Mouse (Mus musculus) neural tube, embryonic 10.5 days (tissue): ENCODE data around the gene Mgll.

Experiments
- DNase-seq: peaks from one replicate; pipeline ENCODE4 v3.0.0-alpha.2; 2017; ENCODE audit warnings: low spot score; ENCODE audit errors: extremely low spot score

Mgll gene

DNA sequence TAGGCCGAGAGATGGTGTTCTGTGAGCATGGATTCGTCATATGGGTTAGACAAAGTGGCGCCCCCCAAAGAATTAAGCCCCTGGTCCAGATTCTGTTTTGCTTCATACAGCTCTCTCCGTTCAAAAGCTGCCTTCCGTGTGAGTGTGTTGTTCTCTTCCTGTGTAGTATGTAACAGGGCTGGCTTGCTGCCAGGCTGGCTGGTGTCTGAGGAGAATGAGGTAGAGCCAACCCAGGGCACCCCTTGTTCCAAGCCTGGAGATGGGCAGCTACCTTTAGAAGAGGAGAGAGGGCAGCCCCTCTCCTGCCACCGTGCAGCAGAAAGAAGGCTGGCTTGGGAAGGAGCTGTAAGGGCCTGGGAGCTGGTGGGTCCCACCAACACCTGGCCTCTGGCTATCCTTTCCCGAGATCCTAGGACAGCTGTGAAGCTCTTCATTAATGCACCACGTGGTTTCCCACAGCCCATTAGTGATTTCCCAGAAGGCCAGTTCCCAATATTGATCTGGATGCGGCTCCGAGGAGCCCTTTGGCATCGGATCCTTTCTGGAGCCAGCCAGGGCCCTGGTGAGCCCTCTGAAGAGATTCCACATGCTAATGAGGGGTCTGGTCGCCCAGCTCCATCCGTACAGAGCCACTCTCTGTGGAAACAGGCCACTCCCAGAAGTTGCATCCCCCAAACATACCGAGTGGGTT lies 19.5 kb downstream of the Mgll start:
- no peak for DNase-seq

DNA sequence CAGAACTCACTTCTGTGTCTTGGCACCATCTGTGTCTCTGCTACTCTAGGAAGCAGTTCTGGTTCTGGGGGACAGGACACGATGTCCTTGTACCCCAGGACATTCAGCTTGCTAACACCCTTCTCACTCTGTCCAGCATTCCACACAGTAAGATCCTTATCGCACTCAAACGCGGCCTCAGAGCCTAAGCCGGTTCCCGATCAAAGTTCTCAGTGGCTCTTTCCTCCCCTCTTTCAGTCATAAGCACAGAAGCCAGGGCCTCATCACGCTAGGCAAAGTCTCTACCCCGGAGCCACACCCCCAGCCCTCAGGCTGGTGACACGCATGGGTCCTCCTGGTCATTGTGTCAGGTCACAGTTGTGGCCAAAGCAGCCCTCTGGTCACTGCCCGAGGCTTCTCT lies 20.8 kb downstream of the Mgll start:
- no peak for DNase-seq

DNA sequence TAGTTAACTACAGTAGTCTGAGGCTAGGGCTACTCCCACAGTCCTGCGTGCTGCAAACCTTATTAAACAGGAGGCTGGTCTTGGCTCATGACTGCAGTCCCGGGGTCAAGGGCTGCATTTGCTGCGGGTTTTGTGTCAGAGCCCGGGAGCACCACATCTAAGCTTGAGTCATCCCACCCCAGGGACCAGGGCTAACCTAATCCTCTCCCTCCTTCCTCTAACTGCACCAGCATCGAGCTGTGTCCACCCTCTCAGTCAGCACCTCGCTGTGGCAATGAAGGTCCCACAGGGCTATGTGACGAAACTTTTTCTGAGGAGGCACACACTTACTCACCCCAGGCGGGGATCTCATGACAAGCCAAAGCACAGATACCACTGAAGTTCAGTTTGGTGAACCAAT lies 22.1 kb downstream of the Mgll start:
- no peak for DNase-seq

DNA sequence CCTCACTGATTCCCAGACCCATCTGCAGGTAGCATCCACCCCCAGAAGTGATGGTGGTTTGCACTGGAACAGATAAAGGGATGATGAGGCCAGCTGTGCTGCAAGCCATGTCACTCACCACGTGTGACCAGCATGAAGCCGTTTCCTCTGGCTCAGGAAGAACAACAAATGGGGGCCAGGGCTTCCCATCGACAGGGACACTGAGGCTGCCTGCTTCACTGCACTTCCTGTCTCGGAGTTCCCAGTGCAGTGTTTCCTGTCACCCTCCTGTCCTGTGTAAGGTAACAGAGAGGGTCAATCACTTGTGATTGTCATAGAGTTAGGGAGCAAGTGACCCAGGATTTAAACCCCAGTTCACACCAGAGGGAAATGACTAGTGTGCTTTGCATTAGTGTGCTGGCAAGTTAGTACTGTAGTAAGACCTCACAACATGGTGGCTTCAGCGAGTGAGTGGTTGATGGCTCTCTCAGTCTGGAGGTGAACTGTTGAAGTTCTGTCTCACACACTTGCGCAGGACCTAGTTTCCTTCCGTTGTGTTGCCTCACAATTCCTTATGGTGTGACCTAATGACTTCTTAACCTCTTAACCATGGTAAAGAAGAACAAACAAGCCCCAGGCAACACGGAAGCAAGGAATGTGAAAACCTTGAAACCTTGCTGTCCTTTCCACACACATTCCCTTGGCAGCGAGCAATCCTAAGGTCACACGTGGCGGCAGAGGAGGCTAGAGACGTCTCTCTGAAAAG lies 23.3 kb downstream of the Mgll start:
- no peak for DNase-seq

DNA sequence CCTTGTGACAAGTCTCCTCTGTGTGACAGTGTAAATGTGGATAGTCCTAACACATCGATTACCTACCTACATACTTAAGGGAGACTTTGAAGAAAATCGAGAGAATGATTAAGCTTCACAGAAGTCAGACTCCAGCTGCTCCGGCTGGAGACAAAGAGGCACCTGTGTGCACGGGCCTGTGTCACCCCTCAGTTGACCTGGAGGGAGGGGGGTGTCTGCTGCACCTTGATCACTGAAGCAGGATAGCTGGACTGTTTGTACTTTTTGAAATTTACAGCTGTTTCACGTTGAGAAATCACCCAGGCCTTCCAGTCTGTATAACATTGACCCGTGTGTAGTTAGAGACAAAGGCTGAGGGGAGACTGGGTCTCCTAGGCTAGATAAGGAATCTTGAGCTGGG lies 26.7 kb downstream of the Mgll start:
- no peak for DNase-seq

DNA sequence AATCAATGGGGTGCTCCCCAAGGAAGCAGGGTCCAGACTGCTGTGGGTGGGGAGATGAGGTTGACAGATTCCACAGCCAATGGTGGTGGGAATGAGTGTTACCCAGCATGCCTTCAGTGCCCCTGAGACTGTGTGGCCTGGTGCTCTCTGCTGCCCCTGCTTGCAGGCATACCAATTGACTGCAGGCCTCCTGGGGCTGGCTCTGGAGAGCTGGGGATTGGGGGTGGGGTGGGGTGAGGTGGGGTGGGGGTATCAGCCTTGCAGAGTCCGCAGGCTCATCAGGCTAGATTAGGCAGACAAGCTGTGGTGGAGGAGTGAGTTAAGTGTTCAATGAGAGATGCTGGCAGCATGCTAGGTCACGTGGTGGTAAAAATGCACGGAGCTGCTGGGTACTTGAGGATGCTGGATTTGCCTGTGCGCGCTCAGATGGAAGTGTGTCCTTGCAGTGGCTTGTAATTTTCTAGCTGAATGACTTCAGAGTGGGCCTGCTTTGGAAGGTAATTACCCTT lies 28.6 kb downstream of the Mgll start:
- DNase-seq, result no peak

DNA sequence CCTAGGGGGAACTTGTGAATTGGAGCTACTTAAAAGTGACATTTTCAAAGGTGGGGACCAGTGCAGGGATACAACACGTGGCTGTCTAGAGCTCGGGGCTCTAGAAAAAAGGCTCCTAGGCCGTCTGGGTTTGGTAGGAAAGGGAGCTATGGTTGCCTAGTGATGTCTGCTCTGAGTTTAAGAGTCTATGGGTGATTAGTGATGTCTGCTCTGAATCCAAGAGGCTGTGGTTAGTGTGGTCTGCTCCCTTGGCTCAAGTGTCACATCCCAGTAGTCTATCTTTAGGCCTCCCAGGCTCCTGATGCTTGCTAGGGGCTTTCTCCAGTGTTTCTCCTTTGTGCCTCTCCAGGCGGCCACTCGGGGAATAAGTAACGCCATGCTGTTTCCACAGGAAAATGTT lies 29.4 kb downstream of the Mgll start:
- no peak for DNase-seq

DNA sequence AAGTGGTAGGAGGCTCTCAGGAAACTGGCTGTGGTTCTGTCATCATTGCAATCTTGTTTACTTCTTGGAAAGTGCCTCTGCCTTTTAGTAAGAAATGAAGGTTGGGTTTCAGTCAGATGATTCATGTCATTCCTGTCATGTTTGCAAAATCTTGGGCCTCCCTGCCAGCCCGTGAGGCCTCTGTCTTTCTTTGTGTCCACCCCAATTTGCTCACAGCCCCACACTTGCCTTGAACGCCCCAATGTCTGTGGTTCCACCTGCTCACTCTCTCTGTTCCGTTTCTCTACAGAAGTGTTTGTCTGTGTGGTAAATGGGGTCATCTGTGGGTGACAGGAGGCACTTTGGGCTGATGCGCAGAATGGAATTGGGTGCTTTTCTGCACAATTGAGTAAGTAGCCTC lies 32.8 kb downstream of the Mgll start:
- no peak for DNase-seq

DNA sequence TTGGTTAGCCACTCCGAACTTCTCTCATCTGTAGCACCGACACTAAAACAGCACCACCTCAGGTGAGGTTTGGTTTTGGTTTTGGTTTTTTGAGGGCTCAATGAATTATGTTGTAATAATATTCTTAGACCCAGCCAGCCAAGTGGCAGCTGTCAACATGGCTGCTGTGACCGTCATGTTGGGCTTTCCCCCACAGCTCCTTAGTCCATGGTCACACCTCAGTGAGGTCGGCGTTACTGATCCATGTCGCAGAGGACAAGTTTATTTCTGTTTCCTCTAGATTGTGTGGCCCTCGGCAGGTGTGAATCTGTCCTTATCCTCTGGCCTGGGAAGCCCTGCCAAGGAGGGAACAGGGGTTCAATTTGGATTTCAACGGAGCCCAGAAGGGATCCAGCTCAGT lies 33.9 kb downstream of the Mgll start:
- no peak for DNase-seq

DNA sequence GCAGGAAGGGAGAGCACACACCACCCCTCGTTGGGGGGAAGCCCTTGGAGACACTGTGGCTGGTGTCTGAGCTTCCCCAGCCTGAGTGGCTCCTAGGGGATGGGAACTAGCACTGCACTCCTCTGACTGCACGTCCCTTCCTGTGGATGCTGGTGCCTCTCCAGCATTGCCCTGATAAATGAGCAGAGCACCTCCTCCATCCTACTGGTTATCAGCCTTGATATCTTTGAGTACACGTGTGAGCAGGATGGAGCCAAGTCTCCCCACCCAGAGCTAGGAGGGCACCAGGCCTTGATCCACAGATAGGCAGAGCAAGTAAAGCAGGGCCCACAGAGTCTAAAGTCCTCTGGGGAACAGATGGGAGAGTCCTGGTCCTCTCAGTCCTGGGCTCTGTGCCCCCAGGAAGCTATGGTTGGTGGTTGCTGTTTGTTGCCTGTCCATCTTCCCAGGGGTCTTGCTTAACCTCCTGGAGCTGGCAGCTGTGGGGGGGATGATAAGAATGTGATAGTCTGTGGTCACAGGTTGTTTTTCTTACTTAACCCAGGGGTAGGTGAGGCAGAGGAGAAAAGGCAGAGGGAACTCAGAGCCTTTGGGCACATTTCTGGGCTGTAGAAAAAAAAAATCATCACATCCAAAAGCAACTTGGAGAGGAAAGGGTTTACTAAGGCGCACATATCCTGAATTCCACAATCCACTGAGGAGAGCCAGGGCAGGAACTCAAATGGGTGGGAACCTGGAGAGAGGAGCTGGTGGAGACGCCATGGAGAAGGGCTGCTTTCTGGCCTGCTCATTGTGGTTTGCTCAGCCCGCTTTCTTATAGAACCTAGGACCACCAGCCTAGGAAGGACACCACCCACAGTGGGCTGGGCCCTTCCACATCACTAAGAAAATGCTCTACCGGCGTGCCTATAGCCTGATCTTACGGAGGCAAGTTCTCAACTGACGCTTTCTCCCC lies 34.6 kb downstream of the Mgll start:
- no peak for DNase-seq

DNA sequence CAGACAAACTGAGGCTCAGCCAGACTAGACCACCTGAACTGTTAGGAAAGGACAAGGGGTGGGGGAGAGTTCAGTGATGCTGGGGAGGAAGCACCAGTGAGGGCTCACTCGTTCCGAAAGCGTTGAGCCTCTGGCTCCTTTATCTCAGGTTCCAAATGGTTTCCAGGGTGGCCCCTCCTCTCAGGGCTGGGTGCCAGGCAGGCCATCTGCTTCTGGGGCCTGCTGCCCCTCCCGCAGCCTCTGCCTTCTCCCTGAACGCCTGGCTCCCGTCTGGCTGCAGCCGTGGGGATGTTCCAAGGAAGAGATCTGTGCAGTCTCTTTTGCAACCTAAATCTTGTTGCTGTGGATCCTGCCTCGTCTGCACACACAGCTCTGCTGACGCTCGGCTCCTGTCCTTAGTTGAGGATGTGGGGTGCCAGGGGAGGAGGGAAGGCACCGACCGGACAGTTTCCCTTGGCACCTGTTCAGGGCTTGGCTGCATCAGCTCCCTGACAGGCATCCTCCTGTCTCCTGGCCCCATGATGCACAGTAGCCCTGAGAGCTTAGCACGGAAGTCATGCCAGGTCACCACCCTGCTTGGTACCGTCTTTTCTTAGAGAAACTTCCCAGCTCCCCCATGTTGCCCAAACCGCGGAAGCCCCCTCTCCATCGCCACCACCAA lies 35.7 kb downstream of the Mgll start:
- no peak for DNase-seq

DNA sequence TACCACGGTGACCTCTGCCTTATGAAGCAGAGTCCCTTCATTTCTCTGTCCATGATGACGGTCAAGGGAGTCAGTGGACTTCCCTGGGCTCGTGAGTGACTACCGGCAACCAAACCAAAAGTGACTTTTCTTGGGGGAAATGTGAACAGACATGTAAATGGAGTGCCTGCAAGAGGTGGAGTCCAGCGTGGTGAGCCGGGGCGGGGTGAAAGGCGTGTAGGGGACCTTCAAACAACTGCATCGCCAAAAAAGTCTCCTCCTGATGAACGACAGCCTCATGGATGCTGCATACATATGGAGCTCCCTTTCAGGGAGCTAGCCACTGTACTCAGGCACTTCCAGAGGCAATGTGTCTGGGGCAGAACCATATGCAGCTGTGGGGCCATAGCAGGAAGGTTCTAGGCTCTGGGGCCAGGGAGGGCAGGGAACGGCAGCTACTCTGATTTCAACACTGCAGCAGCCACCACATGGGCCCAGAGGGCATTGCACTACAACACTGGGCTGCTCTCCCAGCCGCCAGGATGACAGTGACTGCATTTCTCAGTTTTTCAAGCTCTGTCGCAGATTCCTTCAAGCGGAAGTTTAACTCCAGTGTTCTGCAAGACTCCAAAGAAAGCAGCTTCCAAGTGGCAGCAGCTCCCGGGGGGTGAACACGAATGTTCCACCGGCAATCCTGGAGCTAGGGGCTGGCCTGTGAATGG lies 36.9 kb downstream of the Mgll start:
- DNase-seq, result no peak

DNA sequence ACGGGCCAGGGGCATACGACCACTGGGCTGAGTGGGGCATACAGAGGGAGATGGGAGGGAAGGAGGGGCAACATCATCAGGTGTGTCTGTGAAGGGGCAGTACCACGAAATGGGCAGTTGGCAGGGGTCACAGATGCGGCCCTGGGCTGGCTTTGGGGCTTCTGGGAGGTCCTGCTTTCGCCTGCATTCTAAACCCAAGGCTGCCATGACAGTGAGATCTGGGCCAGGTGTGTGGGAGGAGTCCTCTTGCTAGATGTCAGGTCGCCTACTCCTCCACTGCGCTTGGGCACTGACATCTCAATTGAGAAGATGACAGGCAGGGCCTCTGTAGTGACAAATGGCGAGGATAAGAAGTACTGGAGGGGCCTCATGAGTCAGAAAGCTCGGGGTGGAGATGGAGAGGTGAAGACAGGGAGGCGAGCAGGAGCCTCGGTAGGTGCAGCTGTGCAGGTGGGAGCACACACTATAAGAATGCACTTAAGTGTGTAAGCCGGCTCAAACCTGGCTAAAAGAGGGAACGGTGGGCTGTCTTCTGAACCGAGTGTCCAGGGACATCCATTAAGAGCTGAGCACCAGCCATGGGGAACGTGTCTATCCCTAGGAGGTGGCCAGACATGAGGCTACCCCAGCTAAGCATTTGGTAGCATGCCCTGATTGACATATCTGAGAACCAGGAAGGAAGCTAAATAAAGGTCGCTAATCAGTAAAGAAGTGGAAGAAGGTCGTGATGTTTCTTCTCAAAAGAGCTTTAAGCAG lies 37.6 kb downstream of the Mgll start:
- DNase-seq, result no peak

DNA sequence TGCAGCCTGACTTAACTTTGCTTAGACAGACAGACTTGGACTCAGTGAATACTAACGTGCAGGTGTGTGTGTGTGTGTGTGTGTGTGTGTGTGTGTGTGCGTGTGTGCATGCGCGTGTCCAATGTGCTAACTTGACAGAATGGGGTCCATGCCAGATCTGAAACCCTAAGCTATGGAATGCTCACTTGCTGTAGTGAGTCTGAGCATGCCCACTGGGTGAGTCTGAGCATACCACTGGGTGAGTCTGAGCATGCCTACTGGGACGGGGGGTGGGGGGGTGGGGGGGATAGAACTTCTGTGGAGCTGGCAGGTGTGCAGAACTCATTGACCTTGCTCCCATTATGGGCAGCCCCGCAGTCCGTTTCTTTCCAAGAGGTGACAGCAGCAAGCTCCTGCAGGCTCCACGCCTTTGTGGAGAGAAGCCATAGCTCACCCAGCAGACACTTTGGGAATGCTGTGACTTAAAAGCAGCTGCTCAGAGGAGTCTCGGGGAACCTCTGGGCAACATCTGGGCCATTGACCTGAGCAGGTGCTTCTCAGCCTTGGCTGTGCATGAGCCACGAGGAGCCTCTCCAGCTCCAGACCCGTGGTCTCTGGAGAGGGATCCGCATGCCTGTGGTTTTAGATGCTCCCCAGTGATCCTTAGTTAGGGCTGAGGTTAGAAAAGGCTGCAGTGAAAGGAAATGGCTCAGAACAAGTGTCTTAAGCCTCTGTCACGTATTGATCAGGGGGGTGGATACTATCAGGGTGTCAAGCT lies 38.4 kb downstream of the Mgll start:
- no peak for DNase-seq

DNA sequence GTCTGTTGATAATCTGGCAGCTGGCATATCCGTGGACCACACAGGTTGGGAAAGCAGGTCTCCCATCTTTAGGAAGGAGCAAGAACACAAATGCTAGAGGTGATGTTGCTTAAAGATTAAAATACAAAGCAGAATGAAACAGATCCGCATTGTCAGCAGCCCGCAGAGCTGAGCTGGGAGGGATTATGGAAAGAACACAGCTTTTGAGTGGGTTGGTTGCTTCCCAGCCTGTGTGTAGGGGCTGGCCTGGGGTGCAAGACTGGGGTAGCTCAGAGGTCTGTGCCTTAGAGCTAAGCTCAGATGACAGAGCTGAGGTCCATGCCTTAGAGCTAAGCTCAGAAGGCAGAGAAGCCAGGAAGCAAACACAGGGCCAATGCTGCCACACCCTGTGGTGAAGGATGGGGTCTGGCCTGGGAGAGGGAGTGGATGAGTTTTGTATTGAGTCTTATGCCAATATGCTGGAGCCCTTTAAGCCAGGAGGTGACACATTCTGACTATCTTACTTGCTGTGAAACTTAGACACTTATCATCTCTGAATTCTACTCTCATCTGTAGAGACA lies 39.4 kb downstream of the Mgll start:
- DNase-seq, result no peak

DNA sequence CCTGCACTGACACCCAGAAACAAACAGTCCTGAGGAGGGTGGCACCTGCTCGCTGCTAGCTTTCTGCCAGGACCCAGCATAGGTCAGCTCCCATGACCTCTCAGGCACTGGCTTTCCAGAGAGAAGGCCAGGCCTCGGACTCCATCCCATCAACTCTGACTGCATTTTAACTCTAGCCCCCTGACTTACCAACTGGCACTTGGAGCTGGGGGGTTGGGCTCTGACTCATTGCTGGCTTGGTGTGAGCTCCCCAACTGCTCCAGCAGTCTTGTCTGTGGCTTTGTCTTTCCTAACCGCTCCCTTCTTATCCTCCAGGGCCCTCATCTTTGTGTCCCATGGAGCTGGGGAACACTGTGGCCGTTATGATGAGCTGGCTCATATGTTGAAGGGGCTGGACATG lies 40.1 kb downstream of the Mgll start:
- DNase-seq, result no peak

DNA sequence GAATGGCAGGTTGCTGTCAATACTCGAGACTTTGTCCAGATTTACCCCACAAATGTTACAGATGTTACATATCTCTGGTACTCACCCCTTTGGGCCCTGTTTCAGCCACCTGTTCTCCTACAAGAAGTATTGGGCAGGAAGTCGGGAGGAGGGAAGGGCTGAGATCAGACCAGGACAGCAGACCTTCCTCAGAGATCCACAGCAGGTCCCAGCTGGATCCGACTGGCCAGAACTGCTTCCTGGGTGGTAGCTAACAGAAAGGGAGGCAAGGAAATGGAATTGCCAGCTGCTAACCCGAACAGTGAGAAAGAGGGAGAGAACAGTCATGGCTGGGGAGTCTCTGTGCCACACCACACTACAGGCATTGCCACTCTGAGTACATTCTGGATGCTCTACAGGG lies 43.5 kb downstream of the Mgll start:
- DNase-seq, result no peak

DNA sequence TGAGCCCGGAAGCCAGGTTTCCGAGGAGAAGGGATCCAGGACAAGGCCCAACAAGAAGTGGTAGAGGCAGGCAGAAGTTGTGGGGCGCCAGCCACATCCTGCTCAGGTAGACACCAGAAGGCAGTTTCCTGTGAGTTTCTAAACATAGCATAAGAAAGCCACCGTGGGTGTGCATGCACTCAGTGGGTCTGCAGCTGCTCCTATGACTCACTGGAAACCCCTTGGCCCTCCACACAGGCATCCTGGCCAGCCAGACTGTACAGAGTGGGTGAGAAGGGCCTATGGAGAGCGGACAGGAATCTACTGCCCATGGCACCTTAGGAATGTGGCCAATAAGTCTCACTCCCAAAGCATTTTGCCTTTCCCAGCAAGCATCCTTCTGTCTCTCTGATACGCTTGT lies 45.5 kb downstream of the Mgll start:
- DNase-seq, result no peak

DNA sequence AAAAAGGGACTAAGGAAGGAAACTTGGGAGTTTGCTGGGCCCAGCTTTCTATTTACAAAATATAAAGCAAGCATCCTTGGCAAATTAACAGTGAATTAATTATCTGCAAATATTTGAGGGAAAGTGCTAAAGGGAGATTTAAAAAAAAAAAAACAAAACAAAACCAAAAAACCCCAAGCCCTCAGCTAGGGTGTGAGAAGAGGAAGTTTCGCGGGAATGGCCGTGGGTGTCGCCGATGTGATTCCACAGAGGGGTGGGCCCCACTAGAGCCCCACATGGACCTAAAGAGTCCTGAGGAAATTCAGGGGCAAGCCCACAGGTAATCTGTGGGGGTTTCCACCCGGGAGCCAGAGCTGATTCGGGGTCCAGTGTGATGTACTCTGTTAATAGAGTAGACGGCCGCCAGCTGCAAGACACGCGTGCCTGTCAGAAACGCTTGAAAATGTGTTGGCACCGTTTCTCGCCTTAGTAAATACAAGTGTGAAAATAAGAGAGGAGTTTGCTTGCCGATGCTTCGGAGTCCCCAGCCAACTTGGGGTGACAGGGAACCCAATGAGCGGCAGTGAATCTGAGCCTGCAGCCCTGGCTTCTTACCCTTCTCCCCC lies 46.2 kb downstream of the Mgll start:
- no peak for DNase-seq
